Mouse (Mus musculus) cerebellum, adult 9-11 months (tissue): ENCODE data around the gene Fgd4.
A peak's percentile ranks its signal among the peaks of the same experiment; 100 is the strongest.

ENCODE experiments used
- DNase-seq: peaks from one replicate; pipeline ENCODE4 v3.0.0; 2022

Gene Fgd4

DNA sequence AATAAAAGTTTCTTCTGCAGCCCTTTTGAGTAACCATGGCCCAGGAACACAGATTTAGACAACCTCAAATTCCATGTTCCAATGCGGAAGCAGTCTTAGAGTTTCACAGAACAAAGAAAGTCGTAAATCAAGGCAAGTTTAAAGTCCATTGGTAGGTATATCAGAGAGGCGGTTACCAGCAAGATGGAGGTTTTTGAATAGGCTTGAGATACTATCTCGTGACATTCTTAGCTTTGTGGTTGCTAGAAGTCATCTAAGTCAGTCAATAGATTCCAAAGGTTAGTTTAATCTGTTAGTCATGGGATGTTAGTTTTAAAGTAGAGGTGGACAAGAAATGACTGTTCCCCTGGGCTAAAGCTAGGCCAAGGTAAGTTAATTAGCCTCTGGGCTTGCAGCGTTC is at the start of gene Fgd4:
TSS of gene Fgd4 (minus strand) at position 89 of the 400 bp plus-strand sequence.
- DNase-seq = no peak

DNA sequence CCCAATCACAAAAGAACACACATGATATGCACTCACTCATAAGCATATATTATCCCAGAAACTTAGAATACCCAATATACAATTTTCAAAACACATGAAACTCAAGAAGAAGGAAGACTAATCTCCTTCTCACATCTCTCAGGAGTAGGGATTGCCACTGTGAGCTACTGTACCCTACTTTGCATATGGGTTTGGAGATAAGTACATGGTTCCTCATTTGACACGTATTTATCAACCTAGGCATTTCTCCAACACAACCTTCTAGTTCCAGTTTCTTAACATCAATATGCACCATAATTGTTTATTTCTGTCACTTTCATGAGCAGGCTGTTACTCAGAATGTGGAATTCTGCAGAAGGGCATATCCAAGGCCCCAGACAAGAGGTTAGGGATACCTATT is 44.8 kb upstream of the Fgd4 start:
- DNase-seq = no peak

DNA sequence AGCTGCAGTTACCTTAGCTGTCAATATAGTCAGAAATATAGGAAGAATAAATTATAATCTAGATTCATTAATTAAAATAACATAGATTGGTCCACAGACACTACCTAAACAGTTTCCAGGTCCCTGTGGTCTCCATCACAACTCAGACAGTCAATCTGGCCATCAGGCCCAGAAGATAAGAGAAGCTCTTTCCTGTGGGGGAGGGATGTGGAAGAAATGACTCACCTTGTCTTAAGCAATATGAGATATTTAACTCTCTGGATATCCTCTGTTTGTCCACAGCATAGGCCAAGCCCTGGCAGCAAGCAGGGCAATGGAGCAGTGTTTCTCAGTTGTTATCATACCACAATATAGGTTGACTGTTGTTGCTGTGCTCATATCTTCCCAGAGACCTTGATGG is 33.4 kb upstream of the Fgd4 start:
- DNase-seq = no peak

- peak; percentile 45 for DNase-seq
These were observed 555 bp downstream of the Fgd4 start for GRCm38 (mm10) chr16:16599586-16600401.

GRCm38 (mm10) chr16:16596582-16596981 is 3.8 kb downstream of the Fgd4 start:
- DNase-seq = no peak

DNA sequence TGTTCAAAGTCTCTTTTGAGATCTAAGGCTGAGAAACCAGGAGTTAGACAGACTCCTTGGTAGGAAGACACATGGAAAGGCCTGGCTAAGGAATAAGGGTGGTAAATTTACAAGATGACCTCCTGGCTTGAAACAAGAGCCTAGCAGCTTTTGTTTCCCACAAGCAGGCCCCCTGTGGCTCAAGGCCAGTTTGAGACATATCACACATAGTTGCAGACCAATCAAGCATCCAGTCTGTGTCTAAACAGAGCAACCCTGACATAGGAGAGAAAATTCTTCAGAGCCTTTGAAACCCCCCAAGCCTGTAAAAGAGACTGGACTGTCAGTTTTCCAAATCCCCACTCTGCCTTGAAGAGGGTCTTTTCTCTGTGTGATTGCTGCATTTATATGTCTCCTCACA is 7.7 kb downstream of the Fgd4 start:
- no peak for DNase-seq

- peak; percentile 72 for DNase-seq
These were observed 15.8 kb downstream of the Fgd4 start for GRCm38 (mm10) chr16:16584409-16585032.

DNA sequence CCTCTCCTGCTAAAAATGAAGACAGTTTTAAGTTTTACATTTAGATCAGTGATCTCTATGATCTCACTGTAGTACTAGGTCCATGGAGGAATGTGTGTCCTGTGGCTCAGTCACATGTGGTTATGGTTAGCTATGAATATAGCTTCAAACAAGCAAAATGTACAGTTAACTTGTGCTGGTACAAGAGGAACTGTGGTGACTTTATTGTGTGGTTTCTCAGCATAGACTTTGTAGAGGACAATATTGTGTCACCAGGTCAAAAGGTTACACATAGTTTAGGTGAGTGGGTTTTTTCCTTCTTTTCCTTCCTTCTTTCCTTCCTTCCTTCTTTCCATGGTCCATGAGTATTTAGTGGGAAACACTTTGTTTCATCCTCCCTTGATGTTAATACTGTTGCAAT is 23.8 kb downstream of the Fgd4 start:
- DNase-seq = no peak

DNA sequence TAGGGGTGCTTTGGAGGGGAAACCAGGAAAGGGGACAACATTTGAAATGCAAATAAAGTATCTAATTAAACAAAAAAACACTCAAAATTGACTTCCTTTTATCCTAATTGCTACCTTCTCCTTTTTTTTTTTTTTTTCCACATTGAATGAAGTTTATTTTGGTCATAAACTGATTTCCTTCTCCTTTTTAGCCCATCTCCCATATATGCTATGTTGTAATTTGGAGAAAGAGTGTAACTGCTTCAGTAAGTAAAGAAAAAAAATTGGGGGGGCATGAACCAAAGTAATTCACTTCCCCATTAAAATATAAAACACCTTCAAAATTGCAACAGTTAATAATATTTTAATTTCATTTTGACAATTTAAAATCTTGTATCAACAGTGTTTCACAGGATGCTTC is 25.8 kb downstream of the Fgd4 start:
- DNase-seq = no peak

DNA sequence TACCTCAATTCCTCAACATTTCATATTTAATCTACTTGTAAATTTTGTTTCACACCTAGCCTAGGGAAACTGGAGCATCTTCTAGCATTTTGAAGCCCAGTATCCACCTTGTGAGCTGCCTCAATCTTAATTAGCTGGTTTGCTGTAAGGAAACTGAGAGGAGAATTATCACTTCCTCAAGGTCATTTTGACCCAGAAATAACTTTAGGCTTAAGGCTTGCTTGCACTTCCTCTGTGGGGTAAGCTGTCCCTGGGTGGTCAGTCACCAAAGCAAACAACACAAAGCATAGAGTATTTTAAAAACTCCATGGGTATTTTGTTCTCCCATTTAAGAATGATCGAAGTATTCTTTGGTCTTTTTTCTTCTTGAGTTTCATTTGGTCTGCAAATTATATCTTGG is 27.2 kb downstream of the Fgd4 start:
- no peak for DNase-seq

DNA sequence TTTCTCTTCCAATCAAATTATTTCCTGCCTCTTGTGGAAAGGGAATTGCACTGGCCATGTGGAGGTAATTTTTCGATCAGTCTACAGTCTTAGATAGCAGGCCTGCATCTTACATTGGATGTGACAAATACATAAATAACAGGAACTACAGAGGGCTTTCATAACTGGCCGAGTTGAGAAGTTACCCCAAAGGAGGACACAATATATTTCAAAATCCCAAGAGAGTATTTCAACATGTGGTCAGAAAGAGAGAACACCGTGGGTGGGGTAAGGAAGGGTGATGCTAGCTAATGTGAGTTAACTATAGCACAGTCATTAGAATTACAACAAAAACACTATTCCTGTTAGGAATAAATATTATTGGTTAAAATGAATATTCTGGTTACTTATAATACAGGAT is 29.0 kb downstream of the Fgd4 start:
- DNase-seq = no peak

DNA sequence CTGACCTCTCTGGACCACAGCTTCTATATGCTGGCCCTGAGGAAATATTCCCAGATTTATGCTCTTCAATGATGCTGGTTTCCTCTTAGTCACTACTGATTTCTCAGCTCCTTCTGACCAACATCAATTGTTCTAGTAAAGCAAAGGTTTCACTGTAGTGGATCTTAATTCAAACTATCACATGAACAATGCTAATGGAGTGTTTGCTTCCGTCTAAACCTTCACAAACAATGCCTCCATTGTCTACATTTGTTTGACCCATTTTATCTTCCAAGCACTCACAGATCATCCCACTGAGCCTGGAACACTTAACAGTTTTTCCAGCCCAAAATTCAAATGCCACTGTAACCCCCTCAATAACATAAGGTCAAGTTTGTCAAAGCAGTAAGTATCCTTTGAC is 33.6 kb downstream of the Fgd4 start:
- no peak for DNase-seq

- no peak for DNase-seq
These were observed 34.1 kb downstream of the Fgd4 start for GRCm38 (mm10) chr16:16566215-16566614.

GRCm38 (mm10) chr16:16565786-16566185 is 34.6 kb downstream of the Fgd4 start:
- DNase-seq = no peak

GRCm38 (mm10) chr16:16560718-16561117 is 39.6 kb downstream of the Fgd4 start:
- DNase-seq = no peak

GRCm38 (mm10) chr16:16559878-16560531 is 40.3 kb downstream of the Fgd4 start:
- DNase-seq = peak; percentile 93

GRCm38 (mm10) chr16:16559016-16559877 is 41.1 kb downstream of the Fgd4 start:
- DNase-seq = peak; percentile 50

GRCm38 (mm10) chr16:16557738-16558137 is 42.6 kb downstream of the Fgd4 start:
- no peak for DNase-seq

DNA sequence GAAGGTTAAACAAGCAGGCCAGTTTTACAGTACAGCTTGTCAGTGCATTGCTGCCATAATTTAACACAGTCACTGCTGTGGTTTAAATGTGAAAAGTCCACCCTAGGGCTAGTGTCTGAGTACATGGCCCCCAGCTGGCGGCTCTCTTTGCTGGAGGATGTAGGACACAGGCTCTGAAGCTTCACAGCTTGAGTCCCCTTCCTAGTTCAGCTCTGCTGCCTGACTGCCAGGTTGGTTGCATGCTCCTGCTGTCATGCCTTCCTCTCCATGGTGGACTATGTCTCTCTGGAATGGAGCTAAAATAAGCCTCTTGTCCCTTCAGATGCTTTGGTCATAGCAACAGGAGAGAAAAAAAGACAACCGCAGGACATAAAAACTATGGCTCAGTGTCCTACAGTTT is 46.3 kb downstream of the Fgd4 start:
- peak; percentile 89 for DNase-seq

DNA sequence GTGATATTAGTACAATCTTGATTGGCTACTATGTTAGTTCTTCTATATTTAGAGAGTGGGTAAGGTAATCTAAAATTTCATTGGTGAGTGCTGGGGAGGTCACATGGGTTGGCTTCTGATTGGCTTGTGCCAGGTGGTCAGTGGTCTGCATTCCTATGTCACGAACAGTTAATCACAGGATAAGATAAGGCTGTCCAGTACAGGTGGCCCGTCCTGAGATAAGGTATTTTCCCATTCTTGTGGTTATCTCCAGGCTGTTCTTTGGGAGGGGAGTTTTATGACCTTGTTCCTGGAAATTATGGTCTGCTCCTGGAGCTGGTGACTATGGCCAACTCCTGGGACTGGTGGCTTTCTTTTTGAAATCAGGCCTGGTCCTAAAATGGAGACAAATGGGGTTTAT is 48.2 kb downstream of the Fgd4 start:
- no peak for DNase-seq

- DNase-seq = no peak
These were observed 51.2 kb downstream of the Fgd4 start for GRCm38 (mm10) chr16:16549105-16549504.

DNA sequence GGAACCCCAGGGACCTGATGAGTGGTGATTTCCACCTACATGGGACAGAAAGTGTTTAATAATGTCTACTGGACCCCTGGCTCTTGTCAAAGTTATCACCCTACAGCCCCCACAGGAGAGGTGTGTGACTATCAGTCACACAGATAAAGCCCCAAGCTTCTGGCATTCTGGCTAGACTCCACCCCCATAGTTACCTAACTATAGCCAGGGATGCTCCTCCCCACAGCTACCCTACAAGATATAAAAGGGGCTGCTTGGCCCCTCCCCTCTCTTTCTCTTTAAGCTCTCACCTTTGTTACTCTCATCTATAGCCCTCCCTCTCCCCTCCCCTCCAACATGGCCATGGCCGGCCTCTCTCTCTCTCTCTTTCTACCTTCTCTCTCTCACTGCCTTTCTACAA is 53.7 kb downstream of the Fgd4 start:
- no peak for DNase-seq

DNA sequence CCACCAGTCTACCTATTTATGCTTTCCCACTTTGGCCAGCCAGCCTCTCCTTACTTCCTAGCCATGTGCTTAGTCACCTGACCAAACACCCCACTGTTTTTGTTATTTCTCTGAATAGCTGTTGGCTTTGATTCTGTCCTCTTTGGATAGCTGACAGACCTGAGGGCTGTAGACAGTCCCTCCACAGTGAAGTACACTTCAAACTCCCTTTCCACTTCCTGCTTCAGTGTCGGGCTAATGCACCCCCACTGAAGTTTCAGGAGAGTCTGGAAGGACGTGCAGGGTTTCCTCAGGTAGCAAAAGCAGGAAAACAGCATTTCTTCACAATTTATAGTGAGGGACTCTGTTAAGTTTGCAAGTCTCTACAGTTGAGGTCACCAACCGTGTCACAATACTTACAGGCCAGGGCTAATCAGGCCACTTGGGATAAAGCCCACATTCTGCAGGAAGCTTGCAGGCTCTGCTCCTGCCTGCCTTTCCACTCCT is 57.4 kb downstream of the Fgd4 start:
- DNase-seq = peak; percentile 87
